In the genomic region with DNA sequence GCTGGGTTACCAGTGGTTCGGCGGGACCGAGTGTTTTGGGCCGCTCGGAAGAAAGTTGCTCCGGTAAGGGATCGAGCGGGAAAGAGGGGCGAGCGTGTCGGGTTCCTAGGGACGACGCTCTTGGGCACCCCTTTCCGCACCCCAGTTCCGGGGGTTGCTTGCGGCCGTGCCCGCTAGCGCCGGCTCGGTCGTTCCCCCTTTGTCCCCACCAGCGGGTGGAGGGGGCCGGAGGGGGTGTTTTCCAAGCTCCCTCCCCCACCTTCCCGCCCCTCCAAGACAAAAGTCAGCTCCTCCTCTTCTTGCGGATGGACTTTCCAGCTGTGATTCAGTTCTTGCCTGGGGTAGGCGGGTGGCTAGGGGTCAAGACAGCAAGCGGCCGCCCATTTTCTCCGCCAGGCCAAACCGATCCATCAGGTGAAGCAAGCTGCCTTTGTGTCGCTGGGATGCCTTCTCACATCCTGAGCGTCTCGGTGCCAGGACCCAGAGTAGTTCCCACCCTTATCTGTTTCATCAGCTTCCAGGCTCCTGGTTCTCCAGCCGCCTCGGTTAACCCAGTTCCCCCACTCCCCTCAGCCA, we compare ENCODE assay signal across 8 mouse cellular contexts. TPM values are rescaled to one million over a fixed set of nuclear protein-coding genes. Genes with fewer than 3 reads are reported as not detected.
DNase-seq lines count a peak whose midpoint lies in the region; TF ChIP-seq lines count a peak whose summit lies in the region.

No protein-coding gene starts in this region.

- 4% methylated on average over 36 of the region's 36 CpGs for WGBS in lung, adult 2 months
- 3% methylated on average over 36 of the region's 36 CpGs for WGBS in small intestine, adult 2 months

- no peaks in the 10 kb centered on the region for H3K27me3 ChIP-seq in small intestine, adult 2 months (ENCODE audit: control insufficient read depth, insufficient read depth, low read length)

- peak; percentile 58 for DNase-seq in ovary, postnatal 36 days (ENCODE audit: low spot score)
- DNase-seq in ovary, postnatal 14 days (ENCODE audit: low spot score) = no peak
- DNase-seq in cerebellum, postnatal 25 days = peak; percentile 64 to 65
- peak; percentile 99 for DNase-seq in heart, adult 11 months
- peak; percentile 80 for DNase-seq in kidney, adult 11 months
- DNase-seq in lung, adult 2 months = no peak
- no peak for DNase-seq in right cerebral cortex, adult 18-20 months

- TF ChIP-seq POLR2A in lung, adult 2 months (IDR thresholded peaks at IDR 0.05; ENCODE audit: borderline replicate concordance, extremely low read depth, low read depth, low read length) = peak; percentile 50; the same call in 1 of the 2 replicates
- no peak for TF ChIP-seq POLR2A in small intestine, adult 2 months (IDR thresholded peaks at IDR 0.05; ENCODE audit: low read depth, low read length)

- peak overlapping the region; percentile 75 for H3K4me3 ChIP-seq in lung, adult 2 months (replicated peaks; ENCODE audit: extremely low read depth, low read depth, low read length)
- H3K4me3 ChIP-seq in small intestine, adult 2 months (ENCODE audit: low read depth, low read length) = peak overlapping the region; percentile 69

- peaks cover 38% of the 10 kb centered on the region for H3K4me1 ChIP-seq in lung, adult 2 months (ENCODE audit: control insufficient read depth, insufficient read depth, low read length)
- peaks cover 4% of the 10 kb centered on the region for H3K4me1 ChIP-seq in small intestine, adult 2 months (ENCODE audit: control insufficient read depth, insufficient read depth, insufficient read length, low read length)

- peaks cover 12% of the 10 kb centered on the region for H3K36me3 ChIP-seq in small intestine, adult 2 months (ENCODE audit: control insufficient read depth, insufficient read depth, low read length)

- no peak for TF ChIP-seq CTCF in lung, adult 2 months (IDR thresholded peaks at IDR 0.05; ENCODE audit: insufficient read depth, low read length)
- no peak for TF ChIP-seq CTCF in small intestine, adult 2 months (IDR thresholded peaks at IDR 0.05; ENCODE audit: extremely low read depth, insufficient read length, insufficient replicate concordance, low read depth, low read length)

- peak overlapping the region; percentile 88 for H3K27ac ChIP-seq in small intestine, adult 2 months (ENCODE audit: insufficient read depth, low read depth, low read length)

RNA-seq across cellular contexts. Expression of gene Arhgef2, which starts 15.9 kb away (rescaled TPM):
- 186 and 233 TPM in 2 replicates for polyA plus RNA-seq in lung, adult 2 months (2012; rRNA removed)
- 49.5 and 110 TPM in 2 replicates for polyA plus RNA-seq in small intestine, adult 2 months (2012; rRNA removed)

RNA-seq across cellular contexts. Expression of gene Rxfp4, which starts 31.3 kb away (rescaled TPM):
- 0.41 and 0.76 TPM in 2 replicates for polyA plus RNA-seq in lung, adult 2 months (2012; rRNA removed)
- not detected in 2 replicates for polyA plus RNA-seq in small intestine, adult 2 months (2012; rRNA removed)

RNA-seq across cellular contexts. Expression of gene Ssr2, which starts 45.9 kb away (rescaled TPM):
- polyA plus RNA-seq in lung, adult 2 months (2012; rRNA removed) = 139 and 188 TPM in 2 replicates
- polyA plus RNA-seq in small intestine, adult 2 months (2012; rRNA removed) = 130 and 182 TPM in 2 replicates

Comparison
In these comparisons a context has a peak if more than half of its experiments do, and no peak if none do; other contexts are left out.
1. DNase-seq: peak in ovary, postnatal 36 days (single experiment), cerebellum, postnatal 25 days (2 of 2), heart, adult 11 months (single experiment) and kidney, adult 11 months (single experiment); none in ovary, postnatal 14 days (single experiment), lung, adult 2 months (single experiment) and right cerebral cortex, adult 18-20 months (single experiment).